Mouse (Mus musculus) midbrain, embryonic 14.5 days (tissue): Measurements from ENCODE around the gene Snapin. TPM values are rescaled to one million over a fixed set of nuclear protein-coding genes. Genes with fewer than 3 reads are reported as not detected.
A peak's percentile ranks its signal among the peaks of the same experiment; 100 is the strongest.

Source experiments
- ATAC-seq: fragments of 200-750 bp; cut with Nextera tagmentation; 2 replicates; pipeline ENCODE4 v1.8.0; 2017; ENCODE audit warnings: moderate number of reproducible peaks, moderate library complexity; ENCODE audit not compliant: low FRiP score, low TSS enrichment
- DNase-seq: peaks from one replicate; pipeline ENCODE4 v3.0.0-alpha.2; 2015
- H3K27ac ChIP-seq: fragments of 300-500 bp; sonication (generic); replicated peaks from 2 replicates; pipeline ENCODE4 v1.5.1; 2014; ENCODE audit warnings: mild to moderate bottlenecking, low read depth, low read length, moderate library complexity
- H3K27me3 ChIP-seq: fragments of 300-500 bp; sonication (generic); 2 replicates; pipeline ENCODE4 v1.6.1; 2014; ENCODE audit warnings: low read length, control low read depth, mixed read lengths; ENCODE audit not compliant: control insufficient read depth, insufficient read depth
- H3K36me3 ChIP-seq: fragments of 300-500 bp; sonication (generic); 2 replicates; pipeline ENCODE4 v1.6.1; 2014; ENCODE audit warnings: low read length, control low read depth; ENCODE audit not compliant: control insufficient read depth, insufficient read depth
- H3K4me1 ChIP-seq: fragments of 300-500 bp; sonication (generic); 2 replicates; pipeline ENCODE4 v1.6.1; 2014; ENCODE audit warnings: mild to moderate bottlenecking, antibody characterized with exemption, low read length, control low read depth; ENCODE audit not compliant: control insufficient read depth, insufficient read depth
- H3K4me2 ChIP-seq: fragments of 300-500 bp; sonication (generic); 2 replicates; pipeline ENCODE4 v1.6.1; 2014; ENCODE audit warnings: mild to moderate bottlenecking, low read length, moderate library complexity
- H3K4me3 ChIP-seq: fragments of 300-500 bp; sonication (generic); replicated peaks from 2 replicates; pipeline ENCODE4 v1.5.1; 2014; ENCODE audit warnings: low read depth, low read length
- H3K9ac ChIP-seq: fragments of 300-500 bp; sonication (generic); replicated peaks from 2 replicates; pipeline ENCODE4 v1.6.1; 2014; ENCODE audit warnings: mild to moderate bottlenecking, low read length, moderate library complexity
- H3K9me3 ChIP-seq: fragments of 300-500 bp; sonication (generic); 2 replicates; pipeline ENCODE4 v1.6.1; 2016; ENCODE audit warnings: low read length, control low read depth, mixed read lengths; ENCODE audit not compliant: control insufficient read depth
- WGBS: fragments of 180-500 bp; shearing (Covaris S2); extraction: QIAGEN DNeasy Blood & Tissue Kit; methylation state at CpG from one replicate; pipeline ENCODE4 v1.1.7; 2014; 5-methylcytosine and 5-hydroxymethylcytosine counted together
- polyA plus RNA-seq: library from polyadenylated mRNA; unstranded; fragments of >200 nt; fragmentation: Nextera tagmentation; extraction: Ambion mirVana; gene quantifications from 2 replicates; pipeline ENCODE4 v1.2.1, GENCODE M21; 2014

Gene Snapin
- polyA plus RNA-seq, 1 experiment from 2014 or later: 92.8 TPM

GRCm38 (mm10) chr3:90466311-90466766 lies 24.5 kb downstream of the Snapin start:
- Histone ChIP-seq H3K4me1 (peaks cover 8% of the 10 kb centered on the region; the same call in 1 of the 2 replicates), H3K36me3 (no peaks in the 10 kb centered on the region), H3K27me3 (peaks cover 45% of the 10 kb centered on the region), H3K4me2 (peak overlapping the region; percentile 88), H3K9ac (peak overlapping the region; percentile 45; the same call in 1 of the 2 replicates), H3K9me3 (no peaks in the 10 kb centered on the region), H3K27ac (no peak overlapping the region), H3K4me3 (peak overlapping the region; percentile 50)
- DNase-seq: peak; percentile 86
- WGBS: under 1% methylated on average over 15 of the region's 15 CpGs
- ATAC-seq: peak; percentile 43; the same call in 1 of the 2 replicates

GRCm38 (mm10) chr3:90465686-90466310 lies 25.0 kb downstream of the Snapin start, which contains the start of gene Npr1:
TSS of gene Npr1 (minus strand) at chr3:90465866.
- H3K9ac ChIP-seq: peak within 1 kb of the TSS; percentile 45
- H3K4me3 ChIP-seq: peak within 1 kb of the TSS; percentile 50
- DNase-seq: peak; percentile 50
- peaks cover 45% of the 10 kb centered on the region for H3K27me3 ChIP-seq
- peaks cover 8% of the 10 kb centered on the region; the same call in 1 of the 2 replicates for H3K4me1 ChIP-seq
- no peaks in the 10 kb centered on the region for H3K36me3 ChIP-seq
- H3K27ac ChIP-seq: no peak within 1 kb of the TSS
- ATAC-seq: peak; percentile 26; the same call in 1 of the 2 replicates
- H3K4me2 ChIP-seq: peak within 1 kb of the TSS; percentile 88
- under 1% methylated on average over 37 of the region's 49 CpGs for WGBS
- H3K9me3 ChIP-seq: no peaks in the 10 kb centered on the region

DNA sequence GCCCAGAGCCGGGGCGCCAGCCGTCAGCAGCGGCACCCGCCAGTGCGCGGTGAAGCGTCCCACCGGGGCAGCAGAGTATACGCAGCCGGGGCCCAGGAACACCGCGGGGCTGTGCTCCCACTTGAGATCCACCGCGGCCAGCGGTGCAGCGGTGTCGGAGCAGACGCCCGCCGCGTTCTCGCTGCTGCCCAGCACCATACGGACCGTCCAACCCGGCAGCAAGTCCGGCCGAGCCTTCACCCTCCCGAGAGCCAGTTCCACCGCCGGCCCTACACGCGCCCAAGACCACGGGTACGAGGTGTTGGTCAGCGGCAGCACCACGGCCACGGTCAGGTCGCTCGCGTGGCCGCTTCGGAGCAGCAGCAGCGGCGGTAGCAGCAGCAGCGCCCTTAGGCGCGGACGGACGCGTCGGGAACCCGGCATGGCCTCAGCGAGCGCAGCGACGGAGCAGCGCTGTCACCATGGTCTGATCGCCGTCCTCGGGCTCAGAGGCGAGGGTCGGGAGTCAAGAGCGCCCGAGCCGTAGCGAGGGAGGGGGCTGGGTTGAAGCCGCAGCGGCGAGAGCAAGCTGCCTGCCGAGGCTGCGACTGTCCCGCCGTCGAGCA lies 25.6 kb downstream of the Snapin start:
- H3K27ac ChIP-seq: no peak overlapping the region
- peaks cover 45% of the 10 kb centered on the region for H3K27me3 ChIP-seq
- peak overlapping the region; percentile 88 for H3K4me2 ChIP-seq
- H3K4me3 ChIP-seq: peak overlapping the region; percentile 50
- H3K9ac ChIP-seq: peak overlapping the region; percentile 45
- under 1% methylated on average over 74 of the region's 75 CpGs for WGBS
- no peaks in the 10 kb centered on the region for H3K36me3 ChIP-seq
- peak; percentile 57 for DNase-seq
- peaks cover 8% of the 10 kb centered on the region; the same call in 1 of the 2 replicates for H3K4me1 ChIP-seq
- 0 out of 2 replicates have a peak, but pooled peaks have one; percentile 29 for ATAC-seq
- H3K9me3 ChIP-seq: no peaks in the 10 kb centered on the region

DNA sequence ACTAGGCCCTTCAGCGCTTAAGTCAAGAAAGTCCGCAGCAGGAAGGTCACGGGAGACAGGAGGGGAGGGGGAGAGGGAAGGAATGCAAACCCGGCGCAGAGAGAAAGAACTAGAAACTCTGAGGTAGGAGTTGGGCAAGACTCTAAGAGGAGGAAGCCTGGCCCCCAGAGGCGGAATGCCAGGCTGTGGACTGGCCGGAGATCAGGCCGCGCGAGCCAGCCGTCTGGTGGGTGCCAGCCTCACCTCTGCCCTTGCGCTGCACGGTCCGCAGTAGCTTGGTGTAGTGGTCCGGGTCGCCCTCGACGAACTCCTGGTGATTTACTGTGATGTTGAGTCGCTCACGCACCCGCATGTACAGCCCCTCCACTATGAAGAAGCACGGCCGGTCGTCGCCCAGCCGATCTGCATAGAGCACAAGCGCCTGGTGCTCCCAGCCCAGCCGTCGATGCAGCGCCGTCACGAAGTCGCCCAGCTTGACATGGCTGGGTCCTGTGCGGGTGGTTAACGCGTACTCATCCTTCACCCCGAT lies 26.2 kb downstream of the Snapin start:
- Histone ChIP-seq H3K4me2 (peak overlapping the region; percentile 88), H3K9me3 (no peaks in the 10 kb centered on the region), H3K9ac (peak overlapping the region; percentile 45; the same call in 1 of the 2 replicates), H3K27ac (no peak overlapping the region), H3K4me3 (peak overlapping the region; percentile 50), H3K4me1 (peaks cover 8% of the 10 kb centered on the region; the same call in 1 of the 2 replicates), H3K27me3 (peaks cover 45% of the 10 kb centered on the region), H3K36me3 (no peaks in the 10 kb centered on the region)
- no peak for ATAC-seq
- DNase-seq: no peak
- whole genome bisulfite sequencing: 13% methylated on average over 37 of the region's 37 CpGs

DNA sequence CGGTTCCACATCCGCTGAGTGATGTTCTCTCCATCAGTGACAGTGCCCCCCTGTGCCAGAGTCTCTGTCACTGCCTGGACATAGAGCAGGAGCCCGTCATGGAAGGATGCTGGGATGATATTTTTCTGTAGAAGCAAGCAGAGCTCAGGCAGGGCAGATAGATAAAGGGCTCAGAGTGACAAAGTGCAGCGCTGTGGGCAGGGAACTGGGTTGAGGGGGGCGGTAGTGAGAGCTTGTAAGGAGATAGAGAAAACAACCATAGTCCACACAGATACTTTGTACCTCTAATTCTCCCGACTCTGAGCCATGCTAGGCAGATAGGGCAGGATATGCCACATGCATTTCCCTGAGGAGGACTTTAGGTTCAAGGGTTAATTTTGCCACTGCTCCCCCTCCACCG lies 28.3 kb downstream of the Snapin start:
- Histone ChIP-seq H3K4me2 (no peak overlapping the region), H3K27me3 (peaks cover 45% of the 10 kb centered on the region), H3K9me3 (no peaks in the 10 kb centered on the region), H3K27ac (no peak overlapping the region), H3K9ac (no peak overlapping the region), H3K36me3 (no peaks in the 10 kb centered on the region), H3K4me1 (peaks cover 8% of the 10 kb centered on the region; the same call in 1 of the 2 replicates), H3K4me3 (no peak overlapping the region)
- WGBS: 26% methylated on average over 7 of the region's 7 CpGs
- ATAC-seq (no peak), DNase-seq (no peak)

GRCm38 (mm10) chr3:90461935-90462334 lies 28.9 kb downstream of the Snapin start:
- peaks cover 8% of the 10 kb centered on the region; the same call in 1 of the 2 replicates for H3K4me1 ChIP-seq
- H3K27me3 ChIP-seq: peaks cover 45% of the 10 kb centered on the region
- H3K27ac ChIP-seq: no peak overlapping the region
- no peak overlapping the region for H3K9ac ChIP-seq
- H3K4me3 ChIP-seq: no peak overlapping the region
- H3K4me2 ChIP-seq: no peak overlapping the region
- no peak for DNase-seq
- no peak for ATAC-seq
- WGBS: 93% methylated on average over 3 of the region's 3 CpGs
- H3K9me3 ChIP-seq: no peaks in the 10 kb centered on the region
- H3K36me3 ChIP-seq: no peaks in the 10 kb centered on the region

GRCm38 (mm10) chr3:90460315-90460714 lies 30.5 kb downstream of the Snapin start:
- WGBS: 74% methylated on average over 5 of the region's 5 CpGs
- no peak overlapping the region for H3K9ac ChIP-seq
- no peak for ATAC-seq

DNA sequence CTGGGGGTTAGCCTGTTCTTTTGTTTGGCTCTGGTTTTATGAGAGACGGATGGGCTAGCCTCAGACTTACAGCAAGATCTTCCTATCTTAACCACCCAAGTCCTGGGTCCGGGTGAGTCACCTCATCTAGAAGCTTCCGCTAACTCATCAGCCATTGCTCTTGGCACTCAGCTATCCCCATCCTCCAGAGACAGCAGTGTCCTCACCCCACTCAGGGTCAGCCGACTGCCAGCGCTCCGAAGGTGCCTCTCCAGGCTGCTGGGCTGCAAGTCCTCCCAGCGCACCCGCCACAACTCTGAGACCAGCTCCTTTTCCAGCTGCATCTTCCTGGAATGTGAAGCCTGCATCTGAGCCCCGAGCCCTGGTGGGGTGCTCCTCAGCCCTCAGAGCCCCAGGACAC lies 31.1 kb downstream of the Snapin start:
- Histone ChIP-seq H3K4me2 (no peak overlapping the region), H3K4me1 (no peaks in the 10 kb centered on the region), H3K9me3 (no peaks in the 10 kb centered on the region), H3K27ac (no peak overlapping the region), H3K36me3 (no peaks in the 10 kb centered on the region), H3K4me3 (no peak overlapping the region), H3K27me3 (peaks cover 29% of the 10 kb centered on the region), H3K9ac (no peak overlapping the region)
- WGBS: 79% methylated on average over 9 of the region's 9 CpGs
- DNase-seq (no peak), ATAC-seq (no peak)

More at GRCm38 (mm10) chr3:90460315-90460714, 30.5 kb downstream of the Snapin start:
- Histone ChIP-seq H3K27me3 (peaks cover 35% of the 10 kb centered on the region), H3K27ac (no peak overlapping the region), H3K4me2 (no peak overlapping the region), H3K36me3 (no peaks in the 10 kb centered on the region), H3K4me1 (peaks cover 3% of the 10 kb centered on the region; the same call in 1 of the 2 replicates), H3K4me3 (no peak overlapping the region), H3K9me3 (no peaks in the 10 kb centered on the region)
- DNase-seq: no peak
